Mouse (Mus musculus): ENCODE results near the gene Rbm26. TPM values are rescaled to one million over a fixed set of nuclear protein-coding genes. Genes with fewer than 3 reads are reported as not detected.

Rbm26 gene
- polyA plus RNA-seq, 1 experiment from 2014 or later: 43.2 TPM

DNA sequence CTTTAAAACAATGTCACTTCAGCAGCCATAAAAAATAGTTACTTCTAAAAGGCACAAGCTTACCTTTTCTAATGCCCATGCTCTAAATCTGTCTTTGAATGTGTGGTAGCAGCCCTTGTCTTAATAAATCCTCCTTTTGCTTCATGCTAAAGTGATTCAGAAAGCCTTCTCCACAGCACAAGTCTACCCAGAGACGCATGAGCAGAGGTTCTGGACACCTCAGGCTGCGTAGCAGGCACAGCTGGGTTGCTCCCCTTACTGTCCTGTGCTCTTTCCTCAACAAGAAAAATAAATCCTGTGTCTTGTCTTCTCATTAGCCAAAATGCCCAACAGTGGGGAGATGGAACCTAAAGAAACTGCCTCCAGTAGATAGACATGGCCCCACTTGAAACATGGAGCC is 102.4 kb downstream of the Rbm26 start:
- Histone ChIP-seq H3K9me3 (ENCODE audit: control insufficient read depth, low read length) (no peaks in the 10 kb centered on the region), H3K4me1 (replicated peaks; ENCODE audit: control insufficient read depth, insufficient read depth, low read length) (no peaks in the 10 kb centered on the region), H3K27me3 (replicated peaks; ENCODE audit: control insufficient read depth, insufficient read depth, low read length) (no peaks in the 10 kb centered on the region), H3K4me3 (ENCODE audit: low read depth, low read length) (no peak overlapping the region), H3K9ac (ENCODE audit: low read length) (no peak overlapping the region), H3K27ac (ENCODE audit: low read depth) (no peak overlapping the region), H3K36me3 (ENCODE audit: control insufficient read depth, insufficient read depth, low read length) (no peaks in the 10 kb centered on the region), H3K4me2 (ENCODE audit: low read length) (no peak overlapping the region)
- no peak for DNase-seq (ENCODE audit: low spot score)
- 88% methylated on average over 2 of the region's 2 CpGs for WGBS
- ATAC-seq (replicated peaks; ENCODE audit: low FRiP score, low TSS enrichment, low read depth): no peak

- ATAC-seq (replicated peaks; ENCODE audit: low FRiP score, low TSS enrichment, low read depth) (no peak), DNase-seq (ENCODE audit: low spot score) (no peak)
- H3K27me3 ChIP-seq (replicated peaks; ENCODE audit: control insufficient read depth, insufficient read depth, low read length): no peaks in the 10 kb centered on the region
- H3K4me2 ChIP-seq (ENCODE audit: low read length): no peak overlapping the region
- H3K4me1 ChIP-seq (replicated peaks; ENCODE audit: control insufficient read depth, insufficient read depth, low read length): no peaks in the 10 kb centered on the region
- WGBS: 89% methylated on average over 7 of the region's 7 CpGs
- no peaks in the 10 kb centered on the region for H3K9me3 ChIP-seq (ENCODE audit: control insufficient read depth, low read length)
- H3K9ac ChIP-seq (ENCODE audit: low read length): no peak overlapping the region
- H3K27ac ChIP-seq (ENCODE audit: low read depth): no peak overlapping the region
- H3K36me3 ChIP-seq (ENCODE audit: control insufficient read depth, insufficient read depth, low read length): no peaks in the 10 kb centered on the region
- no peak overlapping the region for H3K4me3 ChIP-seq (ENCODE audit: low read depth, low read length)
Measured at GRCm38 (mm10) chr14:105074376-105074775, 102.8 kb downstream of the Rbm26 start.

GRCm38 (mm10) chr14:105071010-105071509 is 106.1 kb downstream of the Rbm26 start:
- no peak overlapping the region for H3K27ac ChIP-seq (ENCODE audit: low read depth)
- ATAC-seq (replicated peaks; ENCODE audit: low FRiP score, low TSS enrichment, low read depth) (no peak), DNase-seq (ENCODE audit: low spot score) (no peak)
- H3K36me3 ChIP-seq (ENCODE audit: control insufficient read depth, insufficient read depth, low read length): no peaks in the 10 kb centered on the region
- no peak overlapping the region for H3K4me2 ChIP-seq (ENCODE audit: low read length)
- H3K27me3 ChIP-seq (replicated peaks; ENCODE audit: control insufficient read depth, insufficient read depth, low read length): no peaks in the 10 kb centered on the region
- H3K9ac ChIP-seq (ENCODE audit: low read length): no peak overlapping the region
- no peaks in the 10 kb centered on the region for H3K4me1 ChIP-seq (replicated peaks; ENCODE audit: control insufficient read depth, insufficient read depth, low read length)
- WGBS: 51% methylated on average over 14 of the region's 14 CpGs
- H3K4me3 ChIP-seq (ENCODE audit: low read depth, low read length): no peak overlapping the region
- no peaks in the 10 kb centered on the region for H3K9me3 ChIP-seq (ENCODE audit: control insufficient read depth, low read length)

GRCm38 (mm10) chr14:105070258-105071009 is 106.7 kb downstream of the Rbm26 start:
- ATAC-seq (replicated peaks; ENCODE audit: low FRiP score, low TSS enrichment, low read depth): no peak
- 56% methylated on average over 11 of the region's 11 CpGs for WGBS

GRCm38 (mm10) chr14:105068060-105068459 is 109.1 kb downstream of the Rbm26 start:
- H3K4me2 ChIP-seq (ENCODE audit: low read length): no peak overlapping the region
- H3K4me3 ChIP-seq (ENCODE audit: low read depth, low read length): no peak overlapping the region
- DNase-seq (ENCODE audit: low spot score) (no peak), ATAC-seq (replicated peaks; ENCODE audit: low FRiP score, low TSS enrichment, low read depth) (no peak)
- no peaks in the 10 kb centered on the region for H3K36me3 ChIP-seq (ENCODE audit: control insufficient read depth, insufficient read depth, low read length)
- WGBS: 84% methylated on average over 5 of the region's 5 CpGs
- H3K27me3 ChIP-seq (replicated peaks; ENCODE audit: control insufficient read depth, insufficient read depth, low read length): no peaks in the 10 kb centered on the region
- H3K4me1 ChIP-seq (replicated peaks; ENCODE audit: control insufficient read depth, insufficient read depth, low read length): no peaks in the 10 kb centered on the region
- H3K9ac ChIP-seq (ENCODE audit: low read length): no peak overlapping the region
- no peak overlapping the region for H3K27ac ChIP-seq (ENCODE audit: low read depth)
- H3K9me3 ChIP-seq (ENCODE audit: control insufficient read depth, low read length): no peaks in the 10 kb centered on the region

More at GRCm38 (mm10) chr14:105070258-105071009, 106.7 kb downstream of the Rbm26 start:
- DNase-seq (ENCODE audit: low spot score): no peak
- Histone ChIP-seq H3K4me1 (replicated peaks; ENCODE audit: control insufficient read depth, insufficient read depth, low read length) (no peaks in the 10 kb centered on the region), H3K9ac (ENCODE audit: low read length) (no peak overlapping the region), H3K36me3 (ENCODE audit: control insufficient read depth, insufficient read depth, low read length) (no peaks in the 10 kb centered on the region), H3K9me3 (ENCODE audit: control insufficient read depth, low read length) (no peaks in the 10 kb centered on the region), H3K27ac (ENCODE audit: low read depth) (no peak overlapping the region), H3K27me3 (replicated peaks; ENCODE audit: control insufficient read depth, insufficient read depth, low read length) (no peaks in the 10 kb centered on the region), H3K4me3 (ENCODE audit: low read depth, low read length) (no peak overlapping the region), H3K4me2 (ENCODE audit: low read length) (no peak overlapping the region)

DNA sequence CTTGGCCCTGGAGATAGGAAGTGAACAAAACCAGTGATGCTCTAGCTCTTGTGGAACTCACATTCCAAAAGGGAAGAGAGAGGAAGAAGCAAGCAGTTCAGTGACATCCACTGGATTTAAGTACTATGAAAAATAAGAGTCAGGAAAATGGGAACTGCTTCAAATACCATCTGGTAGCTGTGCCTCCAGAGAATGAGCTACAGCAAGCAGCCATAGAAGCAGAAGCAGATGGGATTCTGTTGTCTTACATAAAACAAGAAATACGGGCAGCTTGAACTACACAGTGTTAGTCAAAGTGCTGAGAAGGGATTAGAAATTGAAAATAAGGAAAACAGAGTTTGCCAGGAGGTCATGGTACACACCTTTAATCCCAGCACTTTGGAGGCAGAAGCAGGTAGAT is 112.9 kb downstream of the Rbm26 start:
- 79% methylated on average over 1 of the region's 1 CpGs for WGBS
- no peak overlapping the region for H3K4me2 ChIP-seq (ENCODE audit: low read length)
- no peak for ATAC-seq (replicated peaks; ENCODE audit: low FRiP score, low TSS enrichment, low read depth)
- H3K27ac ChIP-seq (ENCODE audit: low read depth): no peak overlapping the region
- H3K4me3 ChIP-seq (ENCODE audit: low read depth, low read length): no peak overlapping the region
- no peaks in the 10 kb centered on the region for H3K36me3 ChIP-seq (ENCODE audit: control insufficient read depth, insufficient read depth, low read length)
- DNase-seq (ENCODE audit: low spot score): no peak
- H3K9ac ChIP-seq (ENCODE audit: low read length): no peak overlapping the region
- no peaks in the 10 kb centered on the region for H3K9me3 ChIP-seq (ENCODE audit: control insufficient read depth, low read length)
- H3K27me3 ChIP-seq (replicated peaks; ENCODE audit: control insufficient read depth, insufficient read depth, low read length): no peaks in the 10 kb centered on the region
- H3K4me1 ChIP-seq (replicated peaks; ENCODE audit: control insufficient read depth, insufficient read depth, low read length): no peaks in the 10 kb centered on the region

GRCm38 (mm10) chr14:105061230-105061629 is 115.9 kb downstream of the Rbm26 start:
- Histone ChIP-seq H3K9ac (ENCODE audit: low read length) (no peak overlapping the region), H3K4me3 (ENCODE audit: low read depth, low read length) (no peak overlapping the region), H3K4me2 (ENCODE audit: low read length) (no peak overlapping the region), H3K27me3 (replicated peaks; ENCODE audit: control insufficient read depth, insufficient read depth, low read length) (no peaks in the 10 kb centered on the region), H3K27ac (ENCODE audit: low read depth) (no peak overlapping the region), H3K36me3 (ENCODE audit: control insufficient read depth, insufficient read depth, low read length) (no peaks in the 10 kb centered on the region), H3K9me3 (ENCODE audit: control insufficient read depth, low read length) (no peaks in the 10 kb centered on the region), H3K4me1 (replicated peaks; ENCODE audit: control insufficient read depth, insufficient read depth, low read length) (no peaks in the 10 kb centered on the region)
- whole genome bisulfite sequencing: 73% methylated on average over 2 of the region's 2 CpGs
- DNase-seq (ENCODE audit: low spot score) (no peak), ATAC-seq (replicated peaks; ENCODE audit: low FRiP score, low TSS enrichment, low read depth) (no peak)

DNA sequence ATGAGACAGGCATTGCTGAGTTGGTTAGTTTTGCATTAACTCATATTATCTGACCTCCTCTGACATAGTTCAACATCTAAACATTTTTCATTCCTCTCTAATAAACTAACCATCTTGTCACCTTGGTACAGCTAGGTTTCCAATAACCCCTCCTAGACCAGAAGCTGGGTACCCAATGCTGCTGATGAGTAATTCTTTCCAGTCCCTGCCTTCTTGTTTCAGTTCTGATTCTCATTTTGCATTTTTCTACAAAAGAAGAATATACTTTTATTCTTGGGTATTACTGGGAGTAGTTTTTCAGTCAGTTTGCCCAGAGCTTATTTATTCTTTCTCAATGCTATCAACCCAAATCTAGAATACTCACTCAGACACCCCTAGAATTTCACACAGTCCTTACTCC is 119.2 kb downstream of the Rbm26 start:
- H3K9me3 ChIP-seq (ENCODE audit: control insufficient read depth, low read length): no peaks in the 10 kb centered on the region
- no peaks in the 10 kb centered on the region for H3K36me3 ChIP-seq (ENCODE audit: control insufficient read depth, insufficient read depth, low read length)
- H3K9ac ChIP-seq (ENCODE audit: low read length): no peak overlapping the region
- no peaks in the 10 kb centered on the region for H3K27me3 ChIP-seq (replicated peaks; ENCODE audit: control insufficient read depth, insufficient read depth, low read length)
- no peak for DNase-seq (ENCODE audit: low spot score)
- ATAC-seq (replicated peaks; ENCODE audit: low FRiP score, low TSS enrichment, low read depth): no peak
- no peak overlapping the region for H3K4me2 ChIP-seq (ENCODE audit: low read length)
- H3K4me3 ChIP-seq (ENCODE audit: low read depth, low read length): no peak overlapping the region
- no peak overlapping the region for H3K27ac ChIP-seq (ENCODE audit: low read depth)
- no peaks in the 10 kb centered on the region for H3K4me1 ChIP-seq (replicated peaks; ENCODE audit: control insufficient read depth, insufficient read depth, low read length)
